Mouse (Mus musculus): ENCODE measurements around the gene Sf3b6. TPM values are rescaled to one million over a fixed set of nuclear protein-coding genes. Genes with fewer than 3 reads are reported as not detected.

Sf3b6 gene
- polyA plus RNA-seq, 1 experiment from 2014 or later = 231 TPM

- Histone ChIP-seq H3K9ac (peak overlapping the region; percentile 31; the same call in 1 of the 2 replicates), H3K4me2 (replicated peaks) (peak overlapping the region; percentile 88), H3K4me1 (replicated peaks) (peaks cover 13% of the 10 kb centered on the region), H3K4me3 (replicated peaks) (no peak overlapping the region), H3K27me3 (replicated peaks) (no peaks in the 10 kb centered on the region), H3K27ac (no peak overlapping the region), H3K36me3 (no peaks in the 10 kb centered on the region), H3K9me3 (no peaks in the 10 kb centered on the region)
- ATAC-seq = no peak
- WGBS = 73% methylated on average over 6 of the region's 6 CpGs
Observed at GRCm38 (mm10) chr12:4873531-4873930, 56.2 kb downstream of the Sf3b6 start.

GRCm38 (mm10) chr12:4874161-4874927 is 57.0 kb downstream of the Sf3b6 start, which contains the start of gene Mfsd2b:
TSS of gene Mfsd2b (minus strand) at chr12:4874359.
- Histone ChIP-seq H3K4me3 (replicated peaks) (peak within 1 kb of the TSS; percentile 32), H3K4me2 (replicated peaks) (peak within 1 kb of the TSS; percentile 88), H3K9me3 (no peaks in the 10 kb centered on the region), H3K27ac (no peak within 1 kb of the TSS), H3K4me1 (replicated peaks) (peaks cover 13% of the 10 kb centered on the region), H3K27me3 (replicated peaks) (no peaks in the 10 kb centered on the region), H3K9ac (peak within 1 kb of the TSS; percentile 31), H3K36me3 (no peaks in the 10 kb centered on the region)
- peak; percentile 95 for ATAC-seq
- 2% methylated on average over 24 of the region's 24 CpGs for WGBS

- WGBS = 63% methylated on average over 8 of the region's 8 CpGs
- 0 out of 2 replicates have a peak overlapping the region, but pooled peaks have one; percentile 36 for H3K27ac ChIP-seq
- no peak overlapping the region for H3K4me2 ChIP-seq (replicated peaks)
- no peaks in the 10 kb centered on the region for H3K9me3 ChIP-seq
- H3K9ac ChIP-seq = no peak overlapping the region
- H3K27me3 ChIP-seq (replicated peaks) = no peaks in the 10 kb centered on the region
- peaks cover 13% of the 10 kb centered on the region for H3K4me1 ChIP-seq (replicated peaks)
- H3K36me3 ChIP-seq = no peaks in the 10 kb centered on the region
- no peak overlapping the region for H3K4me3 ChIP-seq (replicated peaks)
- ATAC-seq = peak; percentile 27
Observed at GRCm38 (mm10) chr12:4875623-4876022, 58.3 kb downstream of the Sf3b6 start.

Other genes with a start within 250 kb of the Sf3b6 start
- gene Itsn2, start 224.9 kb upstream of the Sf3b6 start, polyA plus RNA-seq (2015; fragmentation: Nextera tagmentation; extraction: Ambion mirVana) = 38.3 and 39.6 TPM in 2 replicates
- gene Gm3625, start 224.6 kb upstream of the Sf3b6 start, polyA plus RNA-seq (2015; fragmentation: Nextera tagmentation; extraction: Ambion mirVana) = not detected in 2 replicates
- gene Fam228a, start 79.1 kb upstream of the Sf3b6 start, polyA plus RNA-seq (2015; fragmentation: Nextera tagmentation; extraction: Ambion mirVana) = 0.14 TPM in 2 replicates
- gene Pfn4, start 48.5 kb upstream of the Sf3b6 start, polyA plus RNA-seq (2015; fragmentation: Nextera tagmentation; extraction: Ambion mirVana) = 1.7 TPM in 2 replicates
- gene Fam228b, start 48.3 kb upstream of the Sf3b6 start, polyA plus RNA-seq (2015; fragmentation: Nextera tagmentation; extraction: Ambion mirVana) = 1.2 and 1.8 TPM in 2 replicates
- 8.7 and 9.7 TPM in 2 replicates for gene Fkbp1b, start 24.0 kb downstream of the Sf3b6 start, polyA plus RNA-seq (2015; fragmentation: Nextera tagmentation; extraction: Ambion mirVana)
- gene Wdcp, start 25.8 kb downstream of the Sf3b6 start, polyA plus RNA-seq (2015; fragmentation: Nextera tagmentation; extraction: Ambion mirVana) = 15.3 and 15.7 TPM in 2 replicates
- 1.1 and 1.4 TPM in 2 replicates for gene Mfsd2b, start 56.8 kb downstream of the Sf3b6 start, polyA plus RNA-seq (2015; fragmentation: Nextera tagmentation; extraction: Ambion mirVana)
- gene Ubxn2a, start 90.2 kb downstream of the Sf3b6 start, polyA plus RNA-seq (2015; fragmentation: Nextera tagmentation; extraction: Ambion mirVana) = 33.8 and 35.3 TPM in 2 replicates
- gene Atad2b, start 99.8 kb downstream of the Sf3b6 start, polyA plus RNA-seq (2015; fragmentation: Nextera tagmentation; extraction: Ambion mirVana) = 7.7 and 9.4 TPM in 2 replicates